Mouse (Mus musculus): ENCODE data around the gene Prrt1. TPM values are rescaled to one million over a fixed set of nuclear protein-coding genes. Genes with fewer than 3 reads are reported as not detected.

Gene Prrt1
- total and polyA plus RNA-seq, 3 experiments, result not detected

DNA sequence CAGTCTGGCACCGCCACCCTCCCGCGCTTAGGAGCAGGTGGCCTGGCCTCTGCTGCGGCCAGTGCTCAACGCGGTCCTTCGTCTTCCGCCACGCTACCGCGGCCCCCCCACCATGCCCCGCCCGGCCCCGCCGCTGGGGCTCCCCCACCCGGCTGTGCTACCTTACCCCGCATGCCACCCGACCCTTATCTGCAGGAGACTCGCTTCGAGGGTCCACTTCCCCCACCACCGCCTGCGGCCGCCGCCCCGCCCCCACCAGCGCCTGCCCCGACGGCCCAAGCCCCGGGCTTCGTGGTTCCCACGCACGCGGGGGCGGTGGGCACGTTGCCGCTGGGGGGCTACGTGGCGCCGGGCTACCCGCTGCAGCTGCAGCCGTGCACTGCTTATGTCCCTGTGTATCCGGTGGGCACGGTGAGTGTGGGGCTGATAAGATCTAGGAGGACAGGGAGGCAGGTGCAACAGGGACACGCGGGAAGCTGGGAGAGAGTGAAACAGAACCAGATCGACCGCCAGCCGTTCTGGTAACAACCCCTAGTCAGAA lies 1.5 kb downstream of the Prrt1 start:
- no peak overlapping the region for H3K27ac ChIP-seq (ENCODE audit: insufficient read depth, low read depth)
- H3K4me3 ChIP-seq (replicated peaks in 1 of 3; ENCODE audit: low read depth in 2 of 3, low read length in 2 of 3, poor library complexity in 1 of 3), result no peak overlapping the region
- peaks cover 2 to 3% of the 10 kb centered on the region in 2 experiments; a peak in 2 of 4 replicates for H3K4me1 ChIP-seq (ENCODE audit: control insufficient read depth in 1 of 2, insufficient read depth in 2 of 2)

DNA sequence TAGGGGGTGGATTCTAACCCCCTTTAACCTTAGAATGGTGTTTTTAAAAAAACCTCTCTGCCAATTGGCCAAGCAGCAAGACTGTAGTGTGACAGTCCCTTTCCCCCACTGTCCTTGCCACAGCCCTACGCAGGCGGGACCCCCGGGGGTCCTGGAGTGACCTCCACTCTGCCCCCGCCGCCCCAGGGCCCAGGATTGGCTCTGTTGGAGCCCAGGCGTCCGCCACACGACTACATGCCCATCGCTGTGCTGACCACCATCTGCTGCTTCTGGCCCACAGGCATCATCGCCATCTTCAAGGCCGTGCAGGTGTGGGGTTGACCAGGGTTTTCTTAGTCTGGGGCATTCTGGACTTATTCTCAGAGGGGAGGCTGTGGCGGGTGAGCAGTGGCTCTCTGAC lies 2.3 kb downstream of the Prrt1 start:
- Histone ChIP-seq H3K36me3 (replicated peaks in 1 of 2; ENCODE audit: control insufficient read depth in 1 of 2, insufficient read depth in 1 of 2, low read length in 1 of 2) (no peaks in the 10 kb centered on the region), H3K79me2 (replicated peaks; ENCODE audit: control insufficient read depth, extremely low read depth, insufficient read depth, poor library complexity, severe bottlenecking) (no peaks in the 10 kb centered on the region), H3K27ac (ENCODE audit: insufficient read depth, low read depth) (no peak overlapping the region), H3K27me3 (replicated peaks) (peaks cover 74% of the 10 kb centered on the region), H3K4me2 (ENCODE audit: insufficient read depth, low read depth, poor library complexity, severe bottlenecking) (no peak overlapping the region), H3K4me3 (replicated peaks in 1 of 3; ENCODE audit: low read depth in 2 of 3, low read length in 2 of 3, poor library complexity in 1 of 3) (no peak overlapping the region), H3K4me1 (ENCODE audit: control insufficient read depth in 1 of 2, insufficient read depth in 2 of 2) (peaks cover 2 to 3% of the 10 kb centered on the region in 2 experiments; a peak in 2 of 4 replicates), H3K9ac (ENCODE audit: insufficient read depth, low read depth) (no peak overlapping the region), H3K9me3 (replicated peaks; ENCODE audit: low read length) (no peaks in the 10 kb centered on the region)
- dilution Hi-C loops (cut with MboI; ENCODE audit: extremely low pct_ligation_motif_present, extremely low pct_unique_long_range_greater_than_20kb, low sequenced_read_pairs) (no loop called here), in situ Hi-C loops (cut with MboI; ENCODE audit: low pct_ligation_motif_present, low pct_unique_long_range_greater_than_20kb, low sequenced_read_pairs) (no loop called here)
- TF ChIP-seq USF1 (IDR thresholded peaks at IDR 0.05; ENCODE audit: low read depth, low read length), result no peak
- no peak for TF ChIP-seq RAD21 (IDR thresholded peaks at IDR 0.05; ENCODE audit: low read depth, low read length)
- no peak for TF ChIP-seq ZNF384 (IDR thresholded peaks at IDR 0.05; ENCODE audit: low read depth, low read length)
- no peak for TF ChIP-seq EP300 (IDR thresholded peaks at IDR 0.05; ENCODE audit: low read length)
- no peak for TF ChIP-seq MXI1 (IDR thresholded peaks at IDR 0.05; ENCODE audit: low read depth, low read length)
- no peak for TF ChIP-seq JUN (IDR thresholded peaks at IDR 0.05; ENCODE audit: insufficient read depth, low read depth, low read length)
- TF ChIP-seq ZKSCAN1 (IDR thresholded peaks at IDR 0.05; ENCODE audit: borderline replicate concordance, low read depth, low read length), result no peak
- no peak for TF ChIP-seq E2F4 (IDR thresholded peaks at IDR 0.05; ENCODE audit: insufficient replicate concordance, low read depth, low read length)
- TF ChIP-seq CHD1 (IDR thresholded peaks at IDR 0.05; ENCODE audit: low read depth, low read length), result no peak
- TF ChIP-seq BHLHE40 (IDR thresholded peaks at IDR 0.05; ENCODE audit: low read depth, low read length), result no peak
- TF ChIP-seq MYC (IDR thresholded peaks at IDR 0.05; ENCODE audit: low read depth, low read length), result no peak
- TF ChIP-seq ZC3H11A (IDR thresholded peaks at IDR 0.05; ENCODE audit: low read depth, low read length), result no peak
- TF ChIP-seq MEF2A (IDR thresholded peaks at IDR 0.05; ENCODE audit: borderline replicate concordance, low read depth, low read length), result no peak
- DNase-seq (ENCODE audit: extremely low read depth), result no peak

More for the DNA sequence above, 1.5 kb downstream of the Prrt1 start:
- H3K4me2 ChIP-seq (ENCODE audit: insufficient read depth, low read depth, poor library complexity, severe bottlenecking), result no peak overlapping the region
- dilution Hi-C loops (cut with MboI; ENCODE audit: extremely low pct_ligation_motif_present, extremely low pct_unique_long_range_greater_than_20kb, low sequenced_read_pairs), result no loop called here
- no peaks in the 10 kb centered on the region for H3K79me2 ChIP-seq (replicated peaks; ENCODE audit: control insufficient read depth, extremely low read depth, insufficient read depth, poor library complexity, severe bottlenecking)
- TF ChIP-seq NELFE (IDR thresholded peaks at IDR 0.05; ENCODE audit: low read depth, low read length), result no peak
- no peak for TF ChIP-seq NRF1 (IDR thresholded peaks at IDR 0.05; ENCODE audit: low read depth, low read length)
- TF ChIP-seq HCFC1 (IDR thresholded peaks at IDR 0.05; ENCODE audit: low read depth, low read length), result no peak
- no peak for TF ChIP-seq UBTF (IDR thresholded peaks at IDR 0.05; ENCODE audit: low read depth, low read length)
- TF ChIP-seq JUN (IDR thresholded peaks at IDR 0.05; ENCODE audit: insufficient read depth, low read depth, low read length), result no peak
- no peak for TF ChIP-seq KAT2A (IDR thresholded peaks at IDR 0.05; ENCODE audit: insufficient replicate concordance, low read length)
- TF ChIP-seq TCF12 (IDR thresholded peaks at IDR 0.05; ENCODE audit: low read depth, low read length), result no peak
- no peak for TF ChIP-seq BHLHE40 (IDR thresholded peaks at IDR 0.05; ENCODE audit: low read depth, low read length)
- no peak for TF ChIP-seq RAD21 (IDR thresholded peaks at IDR 0.05; ENCODE audit: low read depth, low read length)
- no peak for TF ChIP-seq JUND (conservative IDR thresholded peaks at IDR 0.05; ENCODE audit: low read depth, low read length)
- no peak overlapping the region for H3K9ac ChIP-seq (ENCODE audit: insufficient read depth, low read depth)
- peaks cover 72% of the 10 kb centered on the region for H3K27me3 ChIP-seq (replicated peaks)
- in situ Hi-C loops (cut with MboI; ENCODE audit: low pct_ligation_motif_present, low pct_unique_long_range_greater_than_20kb, low sequenced_read_pairs), result no loop called here
- peaks cover 2% of the 10 kb centered on the region for H3K9me3 ChIP-seq (replicated peaks; ENCODE audit: low read length)
- DNase-seq (ENCODE audit: extremely low read depth), result no peak
- H3K36me3 ChIP-seq (replicated peaks in 1 of 2; ENCODE audit: control insufficient read depth in 1 of 2, insufficient read depth in 1 of 2, low read length in 1 of 2), result no peaks in the 10 kb centered on the region
